Mouse (Mus musculus) liver, postnatal 0 days (tissue): ENCODE measurements around the gene Ak5. TPM values are rescaled to one million over a fixed set of nuclear protein-coding genes. Genes with fewer than 3 reads are reported as not detected.
"Not testable (repeated sequence)": the region's sequence is repeated elsewhere in the genome, so short reads cannot be mapped to it uniquely, and the experiment has no call there.

Experiments
- ATAC-seq: fragments of 200-750 bp; cut with Nextera tagmentation; 2 replicates; pipeline ENCODE4 v1.8.0; 2017; ENCODE audit warnings: mild to moderate bottlenecking, moderate library complexity
- DNase-seq: peaks from one replicate; pipeline ENCODE4 v3.0.0-alpha.2; 2016
- H3K27ac ChIP-seq: fragments of 300-500 bp; sonication (generic); 2 replicates; pipeline ENCODE4 v1.5.1; 2014; ENCODE audit warnings: antibody characterized with exemption, moderate library complexity, mild to moderate bottlenecking, low read depth
- H3K27me3 ChIP-seq: fragments of 300-500 bp; sonication (generic); 2 replicates; pipeline ENCODE4 v1.6.1; 2014; ENCODE audit warnings: low read length, control low read depth, mixed read lengths; ENCODE audit not compliant: insufficient read depth
- H3K36me3 ChIP-seq: fragments of 300-500 bp; sonication (generic); replicated peaks from 2 replicates; pipeline ENCODE4 v1.6.1; 2014; ENCODE audit warnings: mild to moderate bottlenecking, control low read depth, low read length, moderate library complexity, mixed read lengths; ENCODE audit not compliant: insufficient read depth
- H3K4me1 ChIP-seq: fragments of 300-500 bp; sonication (generic); 2 replicates; pipeline ENCODE4 v1.6.1; 2014; ENCODE audit warnings: antibody characterized with exemption, mild to moderate bottlenecking, control low read depth; ENCODE audit not compliant: insufficient read depth
- H3K4me2 ChIP-seq: fragments of 300-500 bp; sonication (generic); 2 replicates; pipeline ENCODE4 v1.6.1; 2014; ENCODE audit warnings: low read depth, mild to moderate bottlenecking, low read length, moderate library complexity, mixed read lengths
- H3K4me3 ChIP-seq: fragments of 300-500 bp; sonication (generic); 2 replicates; pipeline ENCODE4 v1.5.1; 2014; ENCODE audit warnings: low read depth, low read length
- H3K9ac ChIP-seq: fragments of 300-500 bp; sonication (generic); replicated peaks from 2 replicates; pipeline ENCODE4 v1.6.1; 2014; ENCODE audit warnings: mild to moderate bottlenecking, moderate library complexity
- H3K9me3 ChIP-seq: fragments of 300-500 bp; sonication (generic); 2 replicates; pipeline ENCODE4 v1.6.1; 2016; ENCODE audit warnings: mild to moderate bottlenecking, control low read depth, low read length, mixed read lengths
- CTCF ChIP-seq: sonication (generic); IDR thresholded peaks from 2 replicates; pipeline ENCODE4 v1.5.1; 2016; ENCODE audit warnings: antibody characterized with exemption, low read depth
- EP300 ChIP-seq: IDR thresholded peaks from 2 replicates; pipeline ENCODE4 v1.6.1; 2016; ENCODE audit warnings: antibody characterized with exemption, low read depth, mild to moderate bottlenecking
- WGBS: fragments of 180-500 bp; shearing (Covaris S2); extraction: QIAGEN DNeasy Blood & Tissue Kit; methylation state at CpG from one replicate; pipeline ENCODE4 v1.1.7; 2014; ENCODE audit not compliant: insufficient replicate concordance; 5-methylcytosine and 5-hydroxymethylcytosine counted together
- polyA plus RNA-seq: library from polyadenylated mRNA; unstranded; fragments of >200 nt; fragmentation: Nextera tagmentation; extraction: Ambion mirVana; gene quantifications from 2 replicates; pipeline ENCODE4 v1.2.1, GENCODE M21; 2015

The Ak5 gene
- polyA plus RNA-seq, 1 experiment from 2014 or later: 0.11 TPM

GRCm38 (mm10) chr3:152462038-152462547, 206.1 kb downstream of the Ak5 start:
- WGBS: 83% methylated on average over 10 of the region's 10 CpGs
- H3K4me2 ChIP-seq: no peak overlapping the region
- ATAC-seq (no peak), DNase-seq (no peak)
- TF ChIP-seq EP300 (no peak), CTCF (no peak)
- peaks cover 24% of the 10 kb centered on the region for H3K36me3 ChIP-seq
- no peak overlapping the region for H3K9ac ChIP-seq
- H3K27me3 ChIP-seq: no peaks in the 10 kb centered on the region
- H3K4me1 ChIP-seq: no peaks in the 10 kb centered on the region
- H3K27ac ChIP-seq: no peak overlapping the region
- H3K9me3 ChIP-seq: no peaks in the 10 kb centered on the region
- H3K4me3 ChIP-seq: no peak overlapping the region

- TF ChIP-seq EP300 (no peak), CTCF (no peak)
- Histone ChIP-seq H3K4me3 (no peak overlapping the region), H3K27me3 (no peaks in the 10 kb centered on the region), H3K9ac (no peak overlapping the region), H3K27ac (no peak overlapping the region), H3K9me3 (no peaks in the 10 kb centered on the region), H3K36me3 (peaks cover 36% of the 10 kb centered on the region), H3K4me1 (no peaks in the 10 kb centered on the region), H3K4me2 (no peak overlapping the region)
- DNase-seq (no peak), ATAC-seq (no peak)
- WGBS: 61% methylated on average over 4 of the region's 4 CpGs
Observed at GRCm38 (mm10) chr3:152460802-152461201, 207.4 kb downstream of the Ak5 start.

- H3K4me1 ChIP-seq, H3K4me2 ChIP-seq, H3K9me3 ChIP-seq, DNase-seq, H3K27ac ChIP-seq, ATAC-seq, H3K4me3 ChIP-seq, H3K9ac ChIP-seq, H3K27me3 ChIP-seq: not testable (repeated sequence)
- WGBS: 84% methylated on average over 4 of the region's 4 CpGs
- peaks cover 50% of the 10 kb centered on the region for H3K36me3 ChIP-seq
Observed at GRCm38 (mm10) chr3:152458875-152459274, 209.3 kb downstream of the Ak5 start.

GRCm38 (mm10) chr3:152457308-152458035, 210.7 kb downstream of the Ak5 start:
- Histone ChIP-seq H3K27ac (0 out of 2 replicates have a peak overlapping the region, but pooled peaks have one; percentile 16), H3K27me3 (no peaks in the 10 kb centered on the region), H3K4me1 (no peaks in the 10 kb centered on the region), H3K4me2 (no peak overlapping the region), H3K9me3 (no peaks in the 10 kb centered on the region), H3K4me3 (no peak overlapping the region), H3K36me3 (peaks cover 48% of the 10 kb centered on the region), H3K9ac (no peak overlapping the region)
- DNase-seq (no peak), ATAC-seq (peak; percentile 66)
- TF ChIP-seq CTCF: no peak
- TF ChIP-seq EP300: peak; percentile 77
- WGBS: 59% methylated on average over 2 of the region's 2 CpGs

GRCm38 (mm10) chr3:152453163-152453562, 215.0 kb downstream of the Ak5 start:
- Histone ChIP-seq H3K4me1 (no peaks in the 10 kb centered on the region), H3K4me3 (no peak overlapping the region), H3K4me2 (no peak overlapping the region), H3K36me3 (peaks cover 65% of the 10 kb centered on the region), H3K27me3 (no peaks in the 10 kb centered on the region), H3K9ac (no peak overlapping the region), H3K27ac (no peak overlapping the region), H3K9me3 (no peaks in the 10 kb centered on the region)
- WGBS: 90% methylated on average over 4 of the region's 4 CpGs
- ATAC-seq (no peak), DNase-seq (no peak)
- TF ChIP-seq EP300 (no peak), CTCF (no peak)

- Histone ChIP-seq H3K4me2 (no peak overlapping the region), H3K27me3 (no peaks in the 10 kb centered on the region), H3K9me3 (no peaks in the 10 kb centered on the region), H3K4me3 (no peak overlapping the region), H3K4me1 (no peaks in the 10 kb centered on the region), H3K27ac (no peak overlapping the region), H3K9ac (no peak overlapping the region), H3K36me3 (peaks cover 25% of the 10 kb centered on the region)
- DNase-seq (no peak), ATAC-seq (0 out of 2 replicates have a peak, but pooled peaks have one; percentile 33)
- WGBS: 47% methylated on average over 1 of the region's 1 CpGs
- TF ChIP-seq EP300: no peak
- no peak for TF ChIP-seq CTCF
Observed at GRCm38 (mm10) chr3:152446966-152447365, 221.2 kb downstream of the Ak5 start.
